Mouse (Mus musculus) kidney, embryonic 14.5 days (tissue): ENCODE measurements around the gene Smoc1. TPM values are rescaled to one million over a fixed set of nuclear protein-coding genes. Genes with fewer than 3 reads are reported as not detected.

Experiments
- ATAC-seq: fragments of 200-750 bp; cut with Nextera tagmentation; 2 replicates; pipeline ENCODE4 v1.8.0; 2017; ENCODE audit warnings: moderate number of reproducible peaks, mild to moderate bottlenecking, moderate TSS enrichment, moderate library complexity; ENCODE audit not compliant: low FRiP score, low TSS enrichment
- H3K27ac ChIP-seq: fragments of 300-500 bp; sonication (generic); 2 replicates; pipeline ENCODE4 v1.5.1; 2014; ENCODE audit warnings: low read depth, mild to moderate bottlenecking, low read length, moderate library complexity, mixed read lengths
- H3K27me3 ChIP-seq: fragments of 300-500 bp; sonication (generic); 2 replicates; pipeline ENCODE4 v1.6.1; 2014; ENCODE audit warnings: mild to moderate bottlenecking, low read length; ENCODE audit not compliant: control insufficient read depth, insufficient read depth
- H3K36me3 ChIP-seq: fragments of 300-500 bp; sonication (generic); 2 replicates; pipeline ENCODE4 v1.6.1; 2014; ENCODE audit warnings: low read length, mixed read lengths; ENCODE audit not compliant: control insufficient read depth, insufficient read depth
- H3K4me1 ChIP-seq: fragments of 300-500 bp; sonication (generic); 2 replicates; pipeline ENCODE4 v1.6.1; 2014; ENCODE audit warnings: low read length, mixed read lengths; ENCODE audit not compliant: control insufficient read depth, insufficient read depth
- H3K4me2 ChIP-seq: fragments of 300-500 bp; sonication (generic); replicated peaks from 2 replicates; pipeline ENCODE4 v1.6.1; 2014; ENCODE audit warnings: low read depth, mild to moderate bottlenecking, low read length
- H3K4me3 ChIP-seq: fragments of 300-500 bp; sonication (generic); 2 replicates; pipeline ENCODE4 v1.5.1; 2014; ENCODE audit warnings: mild to moderate bottlenecking, low read length
- H3K9ac ChIP-seq: fragments of 300-500 bp; sonication (generic); 2 replicates; pipeline ENCODE4 v1.6.1; 2014; ENCODE audit warnings: low read depth, mild to moderate bottlenecking, low read length, moderate library complexity
- H3K9me3 ChIP-seq: fragments of 300-500 bp; sonication (generic); 2 replicates; pipeline ENCODE4 v1.6.1; 2016; ENCODE audit warnings: low read length; ENCODE audit not compliant: control insufficient read depth
- WGBS: fragments of 180-500 bp; shearing (Covaris S2); extraction: QIAGEN DNeasy Blood & Tissue Kit; methylation state at CpG from one replicate; pipeline ENCODE4 v1.1.7; 2014; 5-methylcytosine and 5-hydroxymethylcytosine counted together
- polyA plus RNA-seq: library from polyadenylated mRNA; unstranded; fragments of >200 nt; fragmentation: Nextera tagmentation; extraction: Ambion mirVana; gene quantifications from 2 replicates; pipeline ENCODE4 v1.2.1, GENCODE M21; 2014

The Smoc1 gene
- polyA plus RNA-seq, 1 experiment from 2014 or later: 1.0 TPM

GRCm38 (mm10) chr12:81018516-81019279 lies 7.9 kb upstream of the Smoc1 start:
- H3K9ac ChIP-seq: no peak overlapping the region
- no peaks in the 10 kb centered on the region for H3K27me3 ChIP-seq
- no peak for ATAC-seq
- no peak overlapping the region for H3K27ac ChIP-seq
- WGBS: 81% methylated on average over 20 of the region's 20 CpGs
- no peak overlapping the region for H3K4me3 ChIP-seq
- H3K36me3 ChIP-seq: no peaks in the 10 kb centered on the region
- H3K9me3 ChIP-seq: no peaks in the 10 kb centered on the region
- no peak overlapping the region for H3K4me2 ChIP-seq
- no peaks in the 10 kb centered on the region for H3K4me1 ChIP-seq

GRCm38 (mm10) chr12:81019280-81019935 lies 7.2 kb upstream of the Smoc1 start:
- no peak overlapping the region for H3K9ac ChIP-seq
- no peaks in the 10 kb centered on the region for H3K27me3 ChIP-seq
- H3K4me3 ChIP-seq: no peak overlapping the region
- no peak overlapping the region for H3K4me2 ChIP-seq
- no peak for ATAC-seq
- H3K4me1 ChIP-seq: no peaks in the 10 kb centered on the region
- WGBS: 86% methylated on average over 7 of the region's 7 CpGs
- H3K27ac ChIP-seq: no peak overlapping the region
- H3K9me3 ChIP-seq: no peaks in the 10 kb centered on the region
- H3K36me3 ChIP-seq: no peaks in the 10 kb centered on the region

GRCm38 (mm10) chr12:81024407-81024806 lies 2.2 kb upstream of the Smoc1 start:
- 93% methylated on average over 7 of the region's 7 CpGs for WGBS
- Histone ChIP-seq H3K9ac (no peak overlapping the region), H3K36me3 (no peaks in the 10 kb centered on the region), H3K27me3 (peaks cover 39% of the 10 kb centered on the region), H3K4me1 (peaks cover 6% of the 10 kb centered on the region; the same call in 1 of the 2 replicates), H3K27ac (no peak overlapping the region), H3K9me3 (no peaks in the 10 kb centered on the region), H3K4me2 (no peak overlapping the region), H3K4me3 (no peak overlapping the region)
- ATAC-seq: no peak

GRCm38 (mm10) chr12:81024993-81025392 lies 1.6 kb upstream of the Smoc1 start:
- WGBS: 68% methylated on average over 2 of the region's 2 CpGs

GRCm38 (mm10) chr12:81026995-81027942 lies 661 bp downstream of the Smoc1 start:
- no peak overlapping the region for H3K27ac ChIP-seq
- peak overlapping the region; percentile 54 for H3K4me3 ChIP-seq
- no peaks in the 10 kb centered on the region for H3K36me3 ChIP-seq
- H3K9me3 ChIP-seq: no peaks in the 10 kb centered on the region
- peak overlapping the region; percentile 14; the same call in 1 of the 2 replicates for H3K9ac ChIP-seq
- H3K27me3 ChIP-seq: peaks cover 53% of the 10 kb centered on the region
- ATAC-seq: peak; percentile 81
- H3K4me2 ChIP-seq: peak overlapping the region; percentile 94
- peaks cover 6% of the 10 kb centered on the region; the same call in 1 of the 2 replicates for H3K4me1 ChIP-seq
- WGBS: 2% methylated on average over 41 of the region's 45 CpGs

More at GRCm38 (mm10) chr12:81024993-81025392, 1.6 kb upstream of the Smoc1 start:
- H3K4me1 ChIP-seq: peaks cover 6% of the 10 kb centered on the region; the same call in 1 of the 2 replicates
- no peak overlapping the region for H3K9ac ChIP-seq
- H3K36me3 ChIP-seq: no peaks in the 10 kb centered on the region
- ATAC-seq: no peak
- H3K27me3 ChIP-seq: peaks cover 45% of the 10 kb centered on the region
- no peak overlapping the region for H3K4me2 ChIP-seq
- no peaks in the 10 kb centered on the region for H3K9me3 ChIP-seq
- H3K4me3 ChIP-seq: no peak overlapping the region
- no peak overlapping the region for H3K27ac ChIP-seq

GRCm38 (mm10) chr12:81028291-81028920 lies 1.8 kb downstream of the Smoc1 start:
- H3K4me1 ChIP-seq: peaks cover 6% of the 10 kb centered on the region; the same call in 1 of the 2 replicates
- H3K4me2 ChIP-seq: no peak overlapping the region
- H3K9ac ChIP-seq: no peak overlapping the region
- 0 out of 2 replicates have a peak overlapping the region, but pooled peaks have one; percentile 54 for H3K4me3 ChIP-seq
- 3% methylated on average over 16 of the region's 16 CpGs for WGBS
- peaks cover 53% of the 10 kb centered on the region for H3K27me3 ChIP-seq
- H3K36me3 ChIP-seq: no peaks in the 10 kb centered on the region
- H3K27ac ChIP-seq: no peak overlapping the region
- no peak for ATAC-seq
- no peaks in the 10 kb centered on the region for H3K9me3 ChIP-seq

GRCm38 (mm10) chr12:81029731-81030130 lies 3.1 kb downstream of the Smoc1 start:
- Histone ChIP-seq H3K27me3 (peaks cover 54% of the 10 kb centered on the region), H3K4me3 (no peak overlapping the region), H3K9ac (no peak overlapping the region), H3K4me2 (no peak overlapping the region), H3K36me3 (no peaks in the 10 kb centered on the region), H3K9me3 (no peaks in the 10 kb centered on the region), H3K4me1 (peaks cover 6% of the 10 kb centered on the region; the same call in 1 of the 2 replicates), H3K27ac (no peak overlapping the region)
- ATAC-seq: no peak
- WGBS: 30% methylated on average over 4 of the region's 4 CpGs

- Histone ChIP-seq H3K4me1 (peaks cover 6% of the 10 kb centered on the region; the same call in 1 of the 2 replicates), H3K9me3 (no peaks in the 10 kb centered on the region), H3K4me2 (no peak overlapping the region), H3K4me3 (no peak overlapping the region), H3K27me3 (peaks cover 43% of the 10 kb centered on the region), H3K27ac (no peak overlapping the region), H3K9ac (no peak overlapping the region), H3K36me3 (no peaks in the 10 kb centered on the region)
- WGBS: 50% methylated on average over 7 of the region's 7 CpGs
- no peak for ATAC-seq
These were observed 5.0 kb downstream of the Smoc1 start for GRCm38 (mm10) chr12:81031579-81031978.
